Mouse (Mus musculus): ENCODE data around the gene Yipf4. TPM values are rescaled to one million over a fixed set of nuclear protein-coding genes. Genes with fewer than 3 reads are reported as not detected.
A peak's percentile ranks its signal among the peaks of the same experiment; 100 is the strongest.

Gene Yipf4
- polyA plus RNA-seq, 1 experiment, result 179 TPM

- no peak overlapping the region for H3K27ac ChIP-seq (ENCODE audit: insufficient read depth, low read depth, low read length)
- no peaks in the 10 kb centered on the region for H3K36me3 ChIP-seq (ENCODE audit: control insufficient read depth, insufficient read depth, low read length)
- TF ChIP-seq POLR2A (IDR thresholded peaks at IDR 0.05; ENCODE audit: low read depth, low read length) (no peak), CTCF (IDR thresholded peaks at IDR 0.05; ENCODE audit: extremely low read depth, insufficient read length, insufficient replicate concordance, low read depth, low read length) (no peak)
- no peak overlapping the region for H3K4me3 ChIP-seq (ENCODE audit: low read depth, low read length)
- H3K4me1 ChIP-seq (ENCODE audit: control insufficient read depth, insufficient read depth, insufficient read length, low read length), result peaks cover 2% of the 10 kb centered on the region; the same call in 1 of the 2 replicates
- H3K27me3 ChIP-seq (ENCODE audit: control insufficient read depth, insufficient read depth, low read length), result no peaks in the 10 kb centered on the region
- WGBS, result 98% methylated on average over 2 of the region's 2 CpGs
Measured at GRCm38 (mm10) chr17:74526117-74526516, 36.8 kb downstream of the Yipf4 start.

- no peaks in the 10 kb centered on the region for H3K27me3 ChIP-seq (ENCODE audit: control insufficient read depth, insufficient read depth, low read length)
- peak overlapping the region; percentile 89 for H3K27ac ChIP-seq (ENCODE audit: insufficient read depth, low read depth, low read length)
- 74% methylated on average over 9 of the region's 9 CpGs for WGBS
- H3K36me3 ChIP-seq (ENCODE audit: control insufficient read depth, insufficient read depth, low read length), result no peaks in the 10 kb centered on the region
- no peak for TF ChIP-seq POLR2A (IDR thresholded peaks at IDR 0.05; ENCODE audit: low read depth, low read length)
- no peak for TF ChIP-seq CTCF (IDR thresholded peaks at IDR 0.05; ENCODE audit: extremely low read depth, insufficient read length, insufficient replicate concordance, low read depth, low read length)
- H3K4me1 ChIP-seq (ENCODE audit: control insufficient read depth, insufficient read depth, insufficient read length, low read length), result peaks cover 2% of the 10 kb centered on the region; the same call in 1 of the 2 replicates
- no peak overlapping the region for H3K4me3 ChIP-seq (ENCODE audit: low read depth, low read length)
Measured at GRCm38 (mm10) chr17:74526806-74527653, 37.7 kb downstream of the Yipf4 start.

- H3K4me1 ChIP-seq (ENCODE audit: control insufficient read depth, insufficient read depth, insufficient read length, low read length), result peaks cover 2% of the 10 kb centered on the region; the same call in 1 of the 2 replicates
- no peaks in the 10 kb centered on the region for H3K36me3 ChIP-seq (ENCODE audit: control insufficient read depth, insufficient read depth, low read length)
- H3K27me3 ChIP-seq (ENCODE audit: control insufficient read depth, insufficient read depth, low read length), result no peaks in the 10 kb centered on the region
- peak; percentile 91 for TF ChIP-seq POLR2A (IDR thresholded peaks at IDR 0.05; ENCODE audit: low read depth, low read length)
- TF ChIP-seq CTCF (IDR thresholded peaks at IDR 0.05; ENCODE audit: extremely low read depth, insufficient read length, insufficient replicate concordance, low read depth, low read length), result no peak
- peak within 1 kb of the TSS; percentile 89 for H3K27ac ChIP-seq (ENCODE audit: insufficient read depth, low read depth, low read length)
- peak within 1 kb of the TSS; percentile 84 for H3K4me3 ChIP-seq (ENCODE audit: low read depth, low read length)
- WGBS, result under 1% methylated on average over 71 of the region's 71 CpGs
Measured at GRCm38 (mm10) chr17:74527729-74528607, 38.7 kb downstream of the Yipf4 start, which contains the start of gene Birc6. Gene Birc6, plus strand, starts transcription at chr17:74528295.

GRCm38 (mm10) chr17:74528648-74529532, 39.6 kb downstream of the Yipf4 start:
- Histone ChIP-seq H3K4me1 (ENCODE audit: control insufficient read depth, insufficient read depth, insufficient read length, low read length) (peaks cover 2% of the 10 kb centered on the region; the same call in 1 of the 2 replicates), H3K27ac (ENCODE audit: insufficient read depth, low read depth, low read length) (peak overlapping the region; percentile 77), H3K27me3 (ENCODE audit: control insufficient read depth, insufficient read depth, low read length) (no peaks in the 10 kb centered on the region), H3K4me3 (ENCODE audit: low read depth, low read length) (peak overlapping the region; percentile 84), H3K36me3 (ENCODE audit: control insufficient read depth, insufficient read depth, low read length) (no peaks in the 10 kb centered on the region)
- WGBS, result under 1% methylated on average over 65 of the region's 72 CpGs
- no peak for TF ChIP-seq CTCF (IDR thresholded peaks at IDR 0.05; ENCODE audit: extremely low read depth, insufficient read length, insufficient replicate concordance, low read depth, low read length)
- TF ChIP-seq POLR2A (IDR thresholded peaks at IDR 0.05; ENCODE audit: low read depth, low read length), result no peak

- H3K36me3 ChIP-seq (ENCODE audit: control insufficient read depth, insufficient read depth, low read length), result no peaks in the 10 kb centered on the region
- no peak for TF ChIP-seq POLR2A (IDR thresholded peaks at IDR 0.05; ENCODE audit: low read depth, low read length)
- no peak for TF ChIP-seq CTCF (IDR thresholded peaks at IDR 0.05; ENCODE audit: extremely low read depth, insufficient read length, insufficient replicate concordance, low read depth, low read length)
- peak overlapping the region; percentile 84; the same call in 1 of the 2 replicates for H3K4me3 ChIP-seq (ENCODE audit: low read depth, low read length)
- 8% methylated on average over 3 of the region's 3 CpGs for WGBS
- peaks cover 2% of the 10 kb centered on the region; the same call in 1 of the 2 replicates for H3K4me1 ChIP-seq (ENCODE audit: control insufficient read depth, insufficient read depth, insufficient read length, low read length)
- H3K27ac ChIP-seq (ENCODE audit: insufficient read depth, low read depth, low read length), result no peak overlapping the region; the same call in 1 of the 2 replicates
- no peaks in the 10 kb centered on the region for H3K27me3 ChIP-seq (ENCODE audit: control insufficient read depth, insufficient read depth, low read length)
Measured at GRCm38 (mm10) chr17:74529533-74529824, 40.2 kb downstream of the Yipf4 start.

- Histone ChIP-seq H3K27ac (ENCODE audit: insufficient read depth, low read depth, low read length) (no peak overlapping the region), H3K27me3 (ENCODE audit: control insufficient read depth, insufficient read depth, low read length) (no peaks in the 10 kb centered on the region), H3K4me3 (ENCODE audit: low read depth, low read length) (no peak overlapping the region), H3K4me1 (ENCODE audit: control insufficient read depth, insufficient read depth, insufficient read length, low read length) (no peaks in the 10 kb centered on the region), H3K36me3 (ENCODE audit: control insufficient read depth, insufficient read depth, low read length) (no peaks in the 10 kb centered on the region)
- WGBS, result 95% methylated on average over 4 of the region's 4 CpGs
- TF ChIP-seq CTCF (IDR thresholded peaks at IDR 0.05; ENCODE audit: extremely low read depth, insufficient read length, insufficient replicate concordance, low read depth, low read length) (no peak), POLR2A (IDR thresholded peaks at IDR 0.05; ENCODE audit: low read depth, low read length) (no peak)
Measured at GRCm38 (mm10) chr17:74534971-74535370, 45.7 kb downstream of the Yipf4 start.
